Mouse (Mus musculus) spleen, adult 2 months (tissue): ENCODE measurements around the gene 1700019D03Rik. TPM values are rescaled to one million over a fixed set of nuclear protein-coding genes. Genes with fewer than 3 reads are reported as not detected.
A peak's percentile ranks its signal among the peaks of the same experiment; 100 is the strongest.

ENCODE experiments used
- DNase-seq, 2 experiments: peaks; one replicate each; pipeline versions ENCODE4 v3.0.0 to v3.0.0-alpha.2; 2012 to 2021; ENCODE audit warnings: low spot score in 2 of 2, low read depth in 1 of 2
- H3K27ac ChIP-seq: fragments of 200-500 bp; 2 replicates; pipeline ENCODE4 v1.5.1; 2012; ENCODE audit warnings: low read length, inconsistent platforms; ENCODE audit not compliant: insufficient read depth
- H3K27me3 ChIP-seq: fragments of 200-500 bp; 2 replicates; pipeline ENCODE4 v1.6.1; 2012; ENCODE audit warnings: mild to moderate bottlenecking, moderate library complexity, low read length, inconsistent platforms; ENCODE audit not compliant: control insufficient read depth, insufficient read depth
- H3K36me3 ChIP-seq: fragments of 200-500 bp; 2 replicates; pipeline ENCODE4 v1.6.1; 2012; ENCODE audit warnings: mild to moderate bottlenecking, low read length, inconsistent platforms; ENCODE audit not compliant: control insufficient read depth, insufficient read depth
- H3K4me1 ChIP-seq: fragments of 200-500 bp; 2 replicates; pipeline ENCODE4 v1.6.1; 2011; ENCODE audit warnings: inconsistent platforms; ENCODE audit not compliant: control insufficient read depth, insufficient read depth, insufficient read length
- H3K4me3 ChIP-seq: fragments of 200-500 bp; 2 replicates; pipeline ENCODE4 v1.5.1; 2011; ENCODE audit warnings: mild to moderate bottlenecking, inconsistent platforms; ENCODE audit not compliant: insufficient read depth, insufficient read length; ENCODE audit errors: extremely low read depth
- CTCF ChIP-seq: fragments of 200-500 bp; IDR thresholded peaks from 2 replicates; pipeline ENCODE4 v1.5.1; 2011; ENCODE audit warnings: mild to moderate bottlenecking, inconsistent platforms; ENCODE audit not compliant: insufficient read depth, insufficient read length, insufficient replicate concordance; ENCODE audit errors: extremely low read depth
- POLR2A ChIP-seq: fragments of 200-500 bp; IDR thresholded peaks from 2 replicates; pipeline ENCODE4 v1.6.1; 2011; ENCODE audit warnings: low read depth, low read length, inconsistent platforms
- WGBS: fragments of 180-500 bp; shearing (Covaris S2); methylation state at CpG from one replicate; pipeline ENCODE4 v1.1.7; 2018; 5-methylcytosine and 5-hydroxymethylcytosine counted together
- polyA plus RNA-seq: library from polyadenylated mRNA; depleted of rRNA; stranded (reverse); fragments of >200 nt; gene quantifications from 2 replicates; pipeline ENCODE4 v1.2.3, GENCODE M21; 2012

1700019D03Rik gene
- polyA plus RNA-seq, 1 experiment, result 0.51 TPM

GRCm38 (mm10) chr1:52955102-52955501 lies 64.9 kb downstream of the 1700019D03Rik start:
- Histone ChIP-seq H3K27ac (no peak overlapping the region), H3K4me1 (peaks cover 8% of the 10 kb centered on the region; the same call in 1 of the 2 replicates), H3K4me3 (no peak overlapping the region), H3K36me3 (no peaks in the 10 kb centered on the region), H3K27me3 (peaks cover 6% of the 10 kb centered on the region; the same call in 1 of the 2 replicates)
- TF ChIP-seq CTCF (peak; percentile 30; the same call in 1 of the 2 replicates), POLR2A (no peak)
- DNase-seq, result peak in 1 of 2 experiments; percentile 43
- WGBS, result 30% methylated on average over 6 of the region's 6 CpGs

GRCm38 (mm10) chr1:52954456-52954855 lies 65.5 kb downstream of the 1700019D03Rik start:
- H3K27me3 ChIP-seq, result peaks cover 6% of the 10 kb centered on the region; the same call in 1 of the 2 replicates
- 82% methylated on average over 2 of the region's 2 CpGs for WGBS
- TF ChIP-seq POLR2A (no peak), CTCF (no peak)
- no peak overlapping the region for H3K4me3 ChIP-seq
- no peak for DNase-seq
- H3K4me1 ChIP-seq, result peaks cover 8% of the 10 kb centered on the region; the same call in 1 of the 2 replicates
- H3K27ac ChIP-seq, result no peak overlapping the region
- H3K36me3 ChIP-seq, result no peaks in the 10 kb centered on the region

GRCm38 (mm10) chr1:52953548-52953947 lies 66.4 kb downstream of the 1700019D03Rik start:
- 74% methylated on average over 4 of the region's 4 CpGs for WGBS
- peaks cover 6% of the 10 kb centered on the region; the same call in 1 of the 2 replicates for H3K27me3 ChIP-seq
- DNase-seq, result no peak
- peaks cover 8% of the 10 kb centered on the region; the same call in 1 of the 2 replicates for H3K4me1 ChIP-seq
- no peak overlapping the region for H3K4me3 ChIP-seq
- TF ChIP-seq POLR2A, result no peak
- no peak for TF ChIP-seq CTCF
- H3K36me3 ChIP-seq, result no peaks in the 10 kb centered on the region
- no peak overlapping the region for H3K27ac ChIP-seq

- under 1% methylated on average over 47 of the region's 47 CpGs for WGBS
- TF ChIP-seq CTCF (no peak), POLR2A (no peak)
- Histone ChIP-seq H3K4me3 (peak overlapping the region; percentile 49), H3K36me3 (no peaks in the 10 kb centered on the region), H3K4me1 (peaks cover 8% of the 10 kb centered on the region; the same call in 1 of the 2 replicates), H3K27ac (no peak overlapping the region), H3K27me3 (peaks cover 6% of the 10 kb centered on the region; the same call in 1 of the 2 replicates)
- DNase-seq, result peak in 1 of 2 experiments; percentile 11
Observed at GRCm38 (mm10) chr1:52952551-52953397, 67.2 kb downstream of the 1700019D03Rik start.

- H3K27ac ChIP-seq, result no peak overlapping the region
- WGBS, result 15% methylated on average over 5 of the region's 5 CpGs
Observed at GRCm38 (mm10) chr1:52952143-52952542, 67.8 kb downstream of the 1700019D03Rik start.

GRCm38 (mm10) chr1:52951146-52951868 lies 68.7 kb downstream of the 1700019D03Rik start:
- H3K27me3 ChIP-seq, result peaks cover 6% of the 10 kb centered on the region; the same call in 1 of the 2 replicates
- peaks cover 8% of the 10 kb centered on the region; the same call in 1 of the 2 replicates for H3K4me1 ChIP-seq
- TF ChIP-seq CTCF, result no peak
- no peak for TF ChIP-seq POLR2A
- 17% methylated on average over 5 of the region's 5 CpGs for WGBS
- H3K4me3 ChIP-seq, result no peak overlapping the region
- DNase-seq, result no peak
- H3K36me3 ChIP-seq, result no peaks in the 10 kb centered on the region
- no peak overlapping the region for H3K27ac ChIP-seq

More at GRCm38 (mm10) chr1:52952143-52952542, 67.8 kb downstream of the 1700019D03Rik start:
- H3K36me3 ChIP-seq, result no peaks in the 10 kb centered on the region
- H3K4me3 ChIP-seq, result peak overlapping the region; percentile 49; the same call in 1 of the 2 replicates
- DNase-seq, result no peak
- TF ChIP-seq POLR2A (no peak), CTCF (no peak)
- peaks cover 8% of the 10 kb centered on the region; the same call in 1 of the 2 replicates for H3K4me1 ChIP-seq
- H3K27me3 ChIP-seq, result peaks cover 6% of the 10 kb centered on the region; the same call in 1 of the 2 replicates
